Mouse (Mus musculus): ENCODE measurements around the gene Ifrd1.

Gene Ifrd1

GRCm38 (mm10) chr12:40171637-40172036 is 76.7 kb downstream of the Ifrd1 start:
- CTCF ChIA-PET, result no interaction called here
- POLR2A ChIA-PET, result no interaction called here

GRCm38 (mm10) chr12:40169675-40170074 is 78.6 kb downstream of the Ifrd1 start:
- ChIA-PET POLR2A (interaction anchor here in 1 of 4 experiments (0.7 kb wide), 1 partner anchor 11 kb away, joined by 3 read pairs; no protein-coding TSS in a partner anchor), CTCF (interaction anchor here in 1 of 4 experiments (0.6 kb wide), 1 partner anchor 10 kb away, joined by 3 read pairs; no protein-coding TSS in a partner anchor)

GRCm38 (mm10) chr12:40164621-40165020 is 83.7 kb downstream of the Ifrd1 start:
- ChIA-PET POLR2A (interaction anchor here in 1 of 4 experiments (1.2 kb wide), 1 partner anchor 58 kb away, joined by 3 read pairs; no protein-coding TSS in a partner anchor), CTCF (interaction anchor here (0.5 to 1.3 kb wide), 17 partner anchors 9 to 599 kb away, joined by 3 to 6 read pairs (median 3); no protein-coding TSS in a partner anchor)

- ChIA-PET POLR2A (no interaction called here), CTCF (no interaction called here)
Measured at GRCm38 (mm10) chr12:40160777-40161176, 87.5 kb downstream of the Ifrd1 start.

GRCm38 (mm10) chr12:40154188-40154587 is 94.1 kb downstream of the Ifrd1 start:
- ChIA-PET POLR2A (no interaction called here), CTCF (no interaction called here)

GRCm38 (mm10) chr12:40152353-40153069 is 95.8 kb downstream of the Ifrd1 start:
- ChIA-PET POLR2A (interaction anchor here in 1 of 4 experiments (0.6 kb wide), 1 partner anchor 315 kb away, joined by 3 read pairs; no protein-coding TSS in a partner anchor), CTCF (interaction anchor here in 1 of 4 experiments (0.6 kb wide), 1 partner anchor 12 kb away, joined by 5 read pairs; no protein-coding TSS in a partner anchor)

Measured in embryonic stem cell, embryonic (primary cell).